ENCODE assay signal across 16 mouse cellular contexts in genomic region chr7:101483498-101484115, GRCm38 (mm10).
DNase-seq lines count a peak whose midpoint lies in the region; ATAC-seq and TF ChIP-seq lines count a peak whose summit lies in the region.
"Had no signal": no experiment of that assay in that cellular context is flagged by ENCODE, and none has a peak within 500 bp of the region (broad histone marks: within the 10 kb centered on the region; RNA-seq: fewer than 3 reads in every experiment).

No protein-coding gene starts in this region.

- no peaks in the 10 kb centered on the region for H3K27me3 ChIP-seq in forebrain, embryonic 13.5 days
- H3K27me3 ChIP-seq in forebrain, embryonic 11.5 days (ENCODE audit: control insufficient read depth, insufficient read depth, low read length), result no peaks in the 10 kb centered on the region
- H3K27me3 ChIP-seq in hindbrain, embryonic 10.5 days (ENCODE audit: insufficient read depth, poor library complexity, severe bottlenecking), result no peaks in the 10 kb centered on the region
- no peaks in the 10 kb centered on the region for H3K27me3 ChIP-seq in hindbrain, embryonic 14.5 days (ENCODE audit: control insufficient read depth, insufficient read depth, low read length)
- H3K27me3 ChIP-seq in thymus, adult 2 months (ENCODE audit: control insufficient read depth, insufficient read depth, low read length), result no peaks in the 10 kb centered on the region
- H3K27me3 ChIP-seq: limb, embryonic 13.5 days had no signal

- no peak for DNase-seq in forebrain, embryonic 11.5 days (ENCODE audit: low spot score)
- no peak for DNase-seq in hindbrain, embryonic 10.5 days (ENCODE audit: low spot score)
- DNase-seq in hindbrain, embryonic 14.5 days (ENCODE audit: low spot score), result no peak
- DNase-seq in thymus, adult 2 months, result no peak
- DNase-seq in thymus, postnatal 10 days (ENCODE audit: low spot score in 2 of 2), result no peak
- no peak for DNase-seq in cerebellum, postnatal 14 days
- no peak for DNase-seq in spleen, postnatal 14 days (ENCODE audit: low spot score in 2 of 2)
- DNase-seq: adrenal gland, adult 2 months; cerebellum, adult 8-10 months; heart, postnatal 14 days; kidney, adult 8-10 months; liver, postnatal 0 days had no signal

- 86% methylated on average over 9 of the region's 9 CpGs for WGBS in forebrain, embryonic 13.5 days
- WGBS in forebrain, embryonic 11.5 days, result 80% methylated on average over 9 of the region's 9 CpGs
- WGBS in hindbrain, embryonic 10.5 days, result 74% methylated on average over 9 of the region's 9 CpGs
- WGBS in hindbrain, embryonic 14.5 days, result 76% methylated on average over 9 of the region's 9 CpGs
- 65% methylated on average over 9 of the region's 9 CpGs for WGBS in thymus, adult 2 months

- no peak for TF ChIP-seq CTCF in thymus, adult 2 months (IDR thresholded peaks at IDR 0.05; ENCODE audit: borderline replicate concordance, control insufficient read depth, extremely low read depth, insufficient read depth, low read length, poor library complexity)

- H3K9ac ChIP-seq in forebrain, embryonic 13.5 days, result peak overlapping the region; percentile 21; the same call in 1 of the 2 replicates
- H3K9ac ChIP-seq in forebrain, embryonic 11.5 days (ENCODE audit: low read length), result no peak overlapping the region
- no peak overlapping the region for H3K9ac ChIP-seq in hindbrain, embryonic 14.5 days
- H3K9ac ChIP-seq: limb, embryonic 13.5 days; liver, postnatal 0 days had no signal

- peaks cover 13% of the 10 kb centered on the region for H3K4me1 ChIP-seq in forebrain, embryonic 13.5 days
- no peaks in the 10 kb centered on the region for H3K4me1 ChIP-seq in forebrain, embryonic 11.5 days (replicated peaks; ENCODE audit: control insufficient read depth, insufficient read depth, low read length)
- H3K4me1 ChIP-seq in hindbrain, embryonic 10.5 days (replicated peaks), result peaks cover 32% of the 10 kb centered on the region
- H3K4me1 ChIP-seq in hindbrain, embryonic 14.5 days (replicated peaks; ENCODE audit: control insufficient read depth, insufficient read depth, low read length), result no peaks in the 10 kb centered on the region
- peaks cover 48% of the 10 kb centered on the region for H3K4me1 ChIP-seq in thymus, adult 2 months (replicated peaks; ENCODE audit: control insufficient read depth, insufficient read depth, low read length)

- no peak overlapping the region for H3K4me2 ChIP-seq in forebrain, embryonic 13.5 days
- no peak overlapping the region for H3K4me2 ChIP-seq in forebrain, embryonic 11.5 days (ENCODE audit: low read depth, low read length, severe bottlenecking)
- no peak overlapping the region for H3K4me2 ChIP-seq in hindbrain, embryonic 14.5 days (replicated peaks)
- H3K4me2 ChIP-seq: limb, embryonic 13.5 days had no signal

- no peaks in the 10 kb centered on the region for H3K36me3 ChIP-seq in forebrain, embryonic 13.5 days (ENCODE audit: poor library complexity, severe bottlenecking)
- no peaks in the 10 kb centered on the region for H3K36me3 ChIP-seq in forebrain, embryonic 11.5 days (ENCODE audit: control insufficient read depth, insufficient read depth, low read length)
- no peaks in the 10 kb centered on the region for H3K36me3 ChIP-seq in hindbrain, embryonic 10.5 days
- H3K36me3 ChIP-seq in hindbrain, embryonic 14.5 days (replicated peaks; ENCODE audit: control insufficient read depth, insufficient read depth), result no peaks in the 10 kb centered on the region
- no peaks in the 10 kb centered on the region for H3K36me3 ChIP-seq in thymus, adult 2 months (ENCODE audit: control insufficient read depth, insufficient read depth, low read length)
- H3K36me3 ChIP-seq: heart, embryonic 10.5 days; limb, embryonic 13.5 days had no signal

- ATAC-seq in forebrain, embryonic 13.5 days, result no peak
- ATAC-seq in forebrain, embryonic 11.5 days (replicated peaks; ENCODE audit: low FRiP score), result no peak
- ATAC-seq in hindbrain, embryonic 14.5 days (ENCODE audit: low FRiP score), result no peak

- no peak for TF ChIP-seq POLR2A in thymus, adult 2 months (IDR thresholded peaks at IDR 0.05; ENCODE audit: control insufficient read depth, extremely low read depth, insufficient read depth, low read length, poor library complexity)

- H3K27ac ChIP-seq in forebrain, embryonic 13.5 days, result no peak overlapping the region
- H3K27ac ChIP-seq in forebrain, embryonic 11.5 days (ENCODE audit: low read depth, low read length), result no peak overlapping the region
- 0 out of 2 replicates have a peak overlapping the region, but pooled peaks have one; percentile 4 for H3K27ac ChIP-seq in hindbrain, embryonic 10.5 days
- H3K27ac ChIP-seq in hindbrain, embryonic 14.5 days, result no peak overlapping the region
- H3K27ac ChIP-seq in thymus, adult 2 months (ENCODE audit: control insufficient read depth, insufficient read depth, low read length), result peak overlapping the region; percentile 35; the same call in 1 of the 2 replicates
- H3K27ac ChIP-seq: limb, embryonic 13.5 days; macrophage had no signal

- no peak overlapping the region for H3K4me3 ChIP-seq in forebrain, embryonic 13.5 days
- H3K4me3 ChIP-seq in forebrain, embryonic 11.5 days (ENCODE audit: low read depth, low read length), result no peak overlapping the region
- H3K4me3 ChIP-seq in hindbrain, embryonic 10.5 days, result no peak overlapping the region
- no peak overlapping the region for H3K4me3 ChIP-seq in hindbrain, embryonic 14.5 days (replicated peaks; ENCODE audit: low read length)
- no peak overlapping the region for H3K4me3 ChIP-seq in thymus, adult 2 months (ENCODE audit: control insufficient read depth, insufficient read depth, low read length)
- H3K4me3 ChIP-seq: heart, embryonic 10.5 days; limb, embryonic 13.5 days had no signal

- H3K9me3 ChIP-seq in forebrain, embryonic 13.5 days (replicated peaks), result no peaks in the 10 kb centered on the region
- no peaks in the 10 kb centered on the region for H3K9me3 ChIP-seq in forebrain, embryonic 11.5 days (ENCODE audit: control insufficient read depth, low read length)
- no peaks in the 10 kb centered on the region for H3K9me3 ChIP-seq in hindbrain, embryonic 10.5 days
- H3K9me3 ChIP-seq in hindbrain, embryonic 14.5 days (ENCODE audit: control insufficient read depth, low read length), result no peaks in the 10 kb centered on the region
- H3K9me3 ChIP-seq: heart, embryonic 10.5 days; limb, embryonic 13.5 days had no signal

Comparison
In these comparisons a context has a peak if more than half of its experiments do, and no peak if none do; other contexts are left out.
1. H3K27ac ChIP-seq: peak in hindbrain, embryonic 10.5 days (single experiment) and thymus, adult 2 months (single experiment); none in forebrain, embryonic 13.5 days (single experiment), forebrain, embryonic 11.5 days (single experiment) and hindbrain, embryonic 14.5 days (single experiment).